Mouse (Mus musculus) stomach, postnatal 0 days (tissue): ENCODE data around the gene 1700061G19Rik. TPM values are rescaled to one million over a fixed set of nuclear protein-coding genes. Genes with fewer than 3 reads are reported as not detected.
A peak's percentile ranks its signal among the peaks of the same experiment; 100 is the strongest.

Experiments used
- ATAC-seq: fragments of 200-750 bp; cut with Nextera tagmentation; 2 replicates; pipeline ENCODE4 v1.8.0; 2017; ENCODE audit not compliant: low FRiP score, low TSS enrichment
- DNase-seq: peaks from one replicate; pipeline ENCODE4 v3.0.0-alpha.2; 2016; ENCODE audit warnings: low spot score
- H3K27ac ChIP-seq: fragments of 300-500 bp; sonication (generic); replicated peaks from 2 replicates; pipeline ENCODE4 v1.5.1; 2014; ENCODE audit warnings: mild to moderate bottlenecking, control low read depth
- H3K27me3 ChIP-seq: fragments of 300-500 bp; sonication (generic); 2 replicates; pipeline ENCODE4 v1.6.1; 2014; ENCODE audit warnings: low read length; ENCODE audit not compliant: control insufficient read depth, insufficient read depth
- H3K36me3 ChIP-seq: fragments of 300-500 bp; sonication (generic); 2 replicates; pipeline ENCODE4 v1.6.1; 2014; ENCODE audit warnings: low read length, mixed read lengths; ENCODE audit not compliant: control insufficient read depth, insufficient read depth
- H3K4me1 ChIP-seq: fragments of 300-500 bp; sonication (generic); replicated peaks from 2 replicates; pipeline ENCODE4 v1.6.1; 2014; ENCODE audit warnings: antibody characterized with exemption; ENCODE audit not compliant: control insufficient read depth, insufficient read depth
- H3K4me2 ChIP-seq: fragments of 300-500 bp; sonication (generic); replicated peaks from 2 replicates; pipeline ENCODE4 v1.6.1; 2014; ENCODE audit warnings: low read depth, mild to moderate bottlenecking, control low read depth, moderate library complexity
- H3K4me3 ChIP-seq: fragments of 300-500 bp; sonication (generic); 2 replicates; pipeline ENCODE4 v1.5.1; 2014; ENCODE audit warnings: low read depth, low read length, control low read depth
- H3K9ac ChIP-seq: fragments of 300-500 bp; sonication (generic); 2 replicates; pipeline ENCODE4 v1.6.1; 2014; ENCODE audit warnings: mild to moderate bottlenecking, low read length, control low read depth, mixed read lengths
- H3K9me3 ChIP-seq: fragments of 300-500 bp; sonication (generic); 2 replicates; pipeline ENCODE4 v1.6.1; 2016; ENCODE audit warnings: low read length; ENCODE audit not compliant: control insufficient read depth
- CTCF ChIP-seq: IDR thresholded peaks from 2 replicates; pipeline ENCODE4 v1.5.1; 2016; ENCODE audit warnings: antibody characterized with exemption, low read depth, mild to moderate bottlenecking, moderate library complexity
- EP300 ChIP-seq: optimal IDR thresholded peaks from 2 replicates; pipeline ENCODE3; 2016; ENCODE audit warnings: antibody characterized with exemption
- WGBS: fragments of 180-500 bp; shearing (Covaris S2); extraction: QIAGEN DNeasy Blood & Tissue Kit; methylation state at CpG from one replicate; pipeline ENCODE4 v1.1.7; 2014; 5-methylcytosine and 5-hydroxymethylcytosine counted together
- polyA plus RNA-seq: library from polyadenylated mRNA; unstranded; fragments of >200 nt; fragmentation: Nextera tagmentation; extraction: Ambion mirVana; gene quantifications from 2 replicates; pipeline ENCODE4 v1.2.1, GENCODE M21; 2015

The 1700061G19Rik gene
- polyA plus RNA-seq, 1 experiment from 2014 or later: 1.4 TPM

GRCm38 (mm10) chr17:56843678-56844077 lies 31.6 kb upstream of the 1700061G19Rik start:
- Histone ChIP-seq H3K9me3 (no peaks in the 10 kb centered on the region), H3K4me3 (no peak overlapping the region), H3K4me1 (no peaks in the 10 kb centered on the region), H3K4me2 (no peak overlapping the region), H3K27me3 (no peaks in the 10 kb centered on the region), H3K27ac (no peak overlapping the region), H3K36me3 (no peaks in the 10 kb centered on the region), H3K9ac (no peak overlapping the region)
- DNase-seq (no peak), ATAC-seq (no peak)
- 86% methylated on average over 5 of the region's 5 CpGs for WGBS
- TF ChIP-seq CTCF: no peak
- no peak for TF ChIP-seq EP300

- Histone ChIP-seq H3K36me3 (no peaks in the 10 kb centered on the region), H3K9me3 (no peaks in the 10 kb centered on the region)
- no peak for TF ChIP-seq EP300
- no peak for TF ChIP-seq CTCF
Measured at GRCm38 (mm10) chr17:56848785-56849184, 26.5 kb upstream of the 1700061G19Rik start.

GRCm38 (mm10) chr17:56849710-56850109 lies 25.6 kb upstream of the 1700061G19Rik start:
- Histone ChIP-seq H3K27ac (no peak overlapping the region), H3K9me3 (no peaks in the 10 kb centered on the region), H3K4me2 (no peak overlapping the region), H3K9ac (no peak overlapping the region), H3K27me3 (no peaks in the 10 kb centered on the region), H3K4me1 (no peaks in the 10 kb centered on the region), H3K36me3 (no peaks in the 10 kb centered on the region), H3K4me3 (no peak overlapping the region)
- 76% methylated on average over 13 of the region's 13 CpGs for WGBS
- TF ChIP-seq CTCF: no peak
- TF ChIP-seq EP300: no peak
- DNase-seq: no peak
- ATAC-seq: no peak

More at GRCm38 (mm10) chr17:56848785-56849184, 26.5 kb upstream of the 1700061G19Rik start:
- DNase-seq (no peak), ATAC-seq (no peak)
- Histone ChIP-seq H3K9ac (no peak overlapping the region), H3K4me1 (no peaks in the 10 kb centered on the region), H3K4me3 (no peak overlapping the region), H3K27ac (no peak overlapping the region), H3K4me2 (no peak overlapping the region), H3K27me3 (no peaks in the 10 kb centered on the region)
- WGBS: 80% methylated on average over 5 of the region's 5 CpGs

GRCm38 (mm10) chr17:56851167-56851566 lies 24.1 kb upstream of the 1700061G19Rik start:
- 67% methylated on average over 3 of the region's 3 CpGs for WGBS
- no peak for ATAC-seq
- H3K4me3 ChIP-seq: no peak overlapping the region
- H3K27me3 ChIP-seq: no peaks in the 10 kb centered on the region
- no peak for DNase-seq
- H3K4me1 ChIP-seq: no peaks in the 10 kb centered on the region
- no peak overlapping the region for H3K4me2 ChIP-seq
- no peaks in the 10 kb centered on the region for H3K36me3 ChIP-seq
- TF ChIP-seq EP300 (no peak), CTCF (no peak)
- no peaks in the 10 kb centered on the region for H3K9me3 ChIP-seq
- H3K9ac ChIP-seq: no peak overlapping the region
- H3K27ac ChIP-seq: no peak overlapping the region

GRCm38 (mm10) chr17:56855421-56855820 lies 19.9 kb upstream of the 1700061G19Rik start:
- 82% methylated on average over 3 of the region's 3 CpGs for WGBS
- no peaks in the 10 kb centered on the region for H3K9me3 ChIP-seq
- H3K9ac ChIP-seq: no peak overlapping the region
- H3K27ac ChIP-seq: no peak overlapping the region
- H3K4me2 ChIP-seq: no peak overlapping the region
- no peak for TF ChIP-seq EP300
- no peak for TF ChIP-seq CTCF
- DNase-seq (no peak), ATAC-seq (no peak)
- no peaks in the 10 kb centered on the region for H3K4me1 ChIP-seq
- H3K36me3 ChIP-seq: no peaks in the 10 kb centered on the region
- H3K27me3 ChIP-seq: no peaks in the 10 kb centered on the region
- no peak overlapping the region for H3K4me3 ChIP-seq

- H3K27me3 ChIP-seq: no peaks in the 10 kb centered on the region
- H3K4me2 ChIP-seq: no peak overlapping the region
- no peaks in the 10 kb centered on the region for H3K36me3 ChIP-seq
- 51% methylated on average over 4 of the region's 4 CpGs for whole genome bisulfite sequencing
- TF ChIP-seq EP300: no peak
- peak; percentile 91 for TF ChIP-seq CTCF
- no peak overlapping the region for H3K9ac ChIP-seq
- DNase-seq: peak; percentile 76
- no peaks in the 10 kb centered on the region for H3K9me3 ChIP-seq
- no peaks in the 10 kb centered on the region for H3K4me1 ChIP-seq
- ATAC-seq: peak; percentile 58; the same call in 1 of the 2 replicates
- peak overlapping the region; percentile 80 for H3K27ac ChIP-seq
- H3K4me3 ChIP-seq: no peak overlapping the region
Measured at GRCm38 (mm10) chr17:56858216-56858615, 17.1 kb upstream of the 1700061G19Rik start.
